Mouse (Mus musculus) erythroblast, adult 5-6 weeks (primary cell): ENCODE results near the gene Rab3gap2. TPM values are rescaled to one million over a fixed set of nuclear protein-coding genes. Genes with fewer than 3 reads are reported as not detected.

Experiments used
- ATAC-seq: replicated peaks from 2 replicates; pipeline ENCODE4 v1.8.0; 2016; ENCODE audit warnings: moderate number of reproducible peaks, mild to moderate bottlenecking, moderate TSS enrichment, inconsistent platforms; ENCODE audit not compliant: poor library complexity, low FRiP score, severe bottlenecking
- total RNA-seq, 2 experiments: library from RNA; stranded (forward) in 1 of 2; stranded (reverse) in 1 of 2; fragments of 150-400 nt in 1 of 2; fragments of 200-764, 138-1000 nt in 1 of 2; gene quantifications; 2 replicates each; pipeline versions ENCODE4 v1.2.3 to v1.2.4; 2015 to 2017; ENCODE audit warnings: low replicate concordance in 2 of 2

The Rab3gap2 gene
- total RNA-seq, 2 experiments from 2014 or later, result 12.7 to 14.7 TPM

GRCm38 (mm10) chr1:185216762-185217161 is 12.8 kb downstream of the Rab3gap2 start:
- no peak for ATAC-seq

- no peak for ATAC-seq
These were observed 14.0 kb downstream of the Rab3gap2 start for GRCm38 (mm10) chr1:185217966-185218365.

GRCm38 (mm10) chr1:185226889-185227288 is 23.0 kb downstream of the Rab3gap2 start:
- no peak for ATAC-seq

- no peak for ATAC-seq
These were observed 23.8 kb downstream of the Rab3gap2 start for GRCm38 (mm10) chr1:185227766-185228165.

GRCm38 (mm10) chr1:185229406-185230201 is 25.7 kb downstream of the Rab3gap2 start:
- ATAC-seq, result peak; percentile 94

GRCm38 (mm10) chr1:185235837-185236236 is 31.9 kb downstream of the Rab3gap2 start:
- no peak for ATAC-seq

GRCm38 (mm10) chr1:185236530-185236929 is 32.6 kb downstream of the Rab3gap2 start:
- ATAC-seq, result peak; percentile 66; the same call in 1 of the 2 replicates

GRCm38 (mm10) chr1:185243013-185243412 is 39.1 kb downstream of the Rab3gap2 start:
- no peak for ATAC-seq

GRCm38 (mm10) chr1:185245456-185245855 is 41.5 kb downstream of the Rab3gap2 start:
- no peak for ATAC-seq

GRCm38 (mm10) chr1:185247429-185248085 is 43.6 kb downstream of the Rab3gap2 start:
- no peak for ATAC-seq

- no peak for ATAC-seq
These were observed 44.8 kb downstream of the Rab3gap2 start for GRCm38 (mm10) chr1:185248728-185249127.

GRCm38 (mm10) chr1:185252351-185252750 is 48.4 kb downstream of the Rab3gap2 start:
- no peak for ATAC-seq

- ATAC-seq, result no peak
These were observed 49.4 kb downstream of the Rab3gap2 start for GRCm38 (mm10) chr1:185253140-185253892.

- ATAC-seq, result no peak
These were observed 51.4 kb downstream of the Rab3gap2 start for GRCm38 (mm10) chr1:185255336-185255735.

- no peak for ATAC-seq
These were observed 52.8 kb downstream of the Rab3gap2 start for GRCm38 (mm10) chr1:185256753-185257152.

- no peak; the same call in 1 of the 2 replicates for ATAC-seq
These were observed 58.6 kb downstream of the Rab3gap2 start for GRCm38 (mm10) chr1:185262565-185262964.

- ATAC-seq, result no peak
These were observed 64.8 kb downstream of the Rab3gap2 start for GRCm38 (mm10) chr1:185268675-185269074.

GRCm38 (mm10) chr1:185270403-185271097 is 66.6 kb downstream of the Rab3gap2 start:
- no peak for ATAC-seq

GRCm38 (mm10) chr1:185271373-185271772 is 67.5 kb downstream of the Rab3gap2 start:
- no peak for ATAC-seq
